Mouse (Mus musculus) limb, embryonic 14.5 days (tissue): Measurements from ENCODE around the gene Ranbp10. TPM values are rescaled to one million over a fixed set of nuclear protein-coding genes. Genes with fewer than 3 reads are reported as not detected.

Experiments used
- ATAC-seq: fragments of 200-750 bp; cut with Nextera tagmentation; 2 replicates; pipeline ENCODE4 v1.8.0; 2017; ENCODE audit warnings: low read depth, moderate number of reproducible peaks, moderate TSS enrichment; ENCODE audit not compliant: low FRiP score
- DNase-seq: peaks from one replicate; pipeline ENCODE4 v3.0.0-alpha.2; 2015; ENCODE audit warnings: low spot score
- H3K27ac ChIP-seq: fragments of 300-500 bp; sonication (generic); replicated peaks from 2 replicates; pipeline ENCODE4 v1.5.1; 2014; ENCODE audit warnings: low read depth, mild to moderate bottlenecking, low read length, moderate library complexity, mixed read lengths
- H3K27me3 ChIP-seq: fragments of 300-500 bp; sonication (generic); 2 replicates; pipeline ENCODE4 v1.6.1; 2014; ENCODE audit warnings: low read length, mixed read lengths; ENCODE audit not compliant: control insufficient read depth, insufficient read depth
- H3K36me3 ChIP-seq: fragments of 300-500 bp; sonication (generic); 2 replicates; pipeline ENCODE4 v1.6.1; 2014; ENCODE audit warnings: mild to moderate bottlenecking, low read length, moderate library complexity, mixed read lengths; ENCODE audit not compliant: control insufficient read depth, insufficient read depth
- H3K4me1 ChIP-seq: fragments of 300-500 bp; sonication (generic); 2 replicates; pipeline ENCODE4 v1.6.1; 2014; ENCODE audit warnings: antibody characterized with exemption, low read length, mixed read lengths; ENCODE audit not compliant: control insufficient read depth, insufficient read depth
- H3K4me2 ChIP-seq: fragments of 300-500 bp; sonication (generic); replicated peaks from 2 replicates; pipeline ENCODE4 v1.6.1; 2014; ENCODE audit warnings: low read depth, mild to moderate bottlenecking, low read length, moderate library complexity; ENCODE audit not compliant: severe bottlenecking
- H3K4me3 ChIP-seq: fragments of 300-500 bp; sonication (generic); replicated peaks from 2 replicates; pipeline ENCODE4 v1.5.1; 2014; ENCODE audit warnings: low read length
- H3K9ac ChIP-seq: fragments of 300-500 bp; sonication (generic); 2 replicates; pipeline ENCODE4 v1.6.1; 2014; ENCODE audit warnings: mild to moderate bottlenecking, low read depth, low read length, moderate library complexity; ENCODE audit not compliant: severe bottlenecking
- H3K9me3 ChIP-seq: fragments of 300-500 bp; sonication (generic); 2 replicates; pipeline ENCODE4 v1.6.1; 2016; ENCODE audit warnings: low read length; ENCODE audit not compliant: control insufficient read depth
- POLR2A ChIP-seq: fragments of 200-500 bp; IDR thresholded peaks from 2 replicates; pipeline ENCODE4 v1.8.0; 2012; ENCODE audit warnings: inconsistent platforms, mild to moderate bottlenecking, moderate library complexity, borderline replicate concordance; ENCODE audit not compliant: insufficient read depth, insufficient read length; ENCODE audit errors: extremely low read depth
- WGBS: fragments of 180-500 bp; shearing (Covaris S2); extraction: QIAGEN DNeasy Blood & Tissue Kit; methylation state at CpG from one replicate; pipeline ENCODE4 v1.1.7; 2014; 5-methylcytosine and 5-hydroxymethylcytosine counted together
- polyA plus RNA-seq, 2 experiments: library from polyadenylated mRNA; depleted of rRNA in 1 of 2; stranded (reverse) in 1 of 2; unstranded in 1 of 2; fragments of >200 nt; fragmentation: Nextera tagmentation in 1 of 2; extraction: Ambion mirVana in 1 of 2; gene quantifications; 2 replicates each; pipeline versions ENCODE4 v1.2.1 to v1.2.3; 2012 to 2014

Ranbp10 gene
- polyA plus RNA-seq, 2 experiments = 12.2 to 31.3 TPM

- Histone ChIP-seq H3K4me2 (peak within 1 kb of the TSS; percentile 96), H3K36me3 (0 out of 2 replicates have a peak, but pooled peaks cover 5% of the 10 kb centered on the region), H3K4me1 (peaks cover 32% of the 10 kb centered on the region), H3K27ac (peak within 1 kb of the TSS; percentile 85), H3K9me3 (no peaks in the 10 kb centered on the region), H3K27me3 (no peaks in the 10 kb centered on the region), H3K4me3 (peak within 1 kb of the TSS; percentile 79), H3K9ac (peak within 1 kb of the TSS; percentile 78)
- DNase-seq (peak; percentile 97), ATAC-seq (peak; percentile 92)
- 1% methylated on average over 42 of the region's 43 CpGs for WGBS
- TF ChIP-seq POLR2A = peak; percentile 66; the same call in 1 of the 2 replicates
Observed at GRCm38 (mm10) chr8:105854715-105855216, 27.6 kb upstream of the Ranbp10 start, which contains the start of gene Thap11. Thap11 (plus strand) TSS chr8:105855132.

- 23% methylated on average over 8 of the region's 8 CpGs for WGBS
- H3K27me3 ChIP-seq = no peaks in the 10 kb centered on the region
- no peak for TF ChIP-seq POLR2A
- H3K9me3 ChIP-seq = no peaks in the 10 kb centered on the region
- peak overlapping the region; percentile 78 for H3K9ac ChIP-seq
- H3K4me3 ChIP-seq = peak overlapping the region; percentile 79
- H3K36me3 ChIP-seq = peaks cover 5% of the 10 kb centered on the region
- ATAC-seq = no peak
- no peak for DNase-seq
- H3K4me1 ChIP-seq = peaks cover 27% of the 10 kb centered on the region
- no peak overlapping the region for H3K27ac ChIP-seq
- peak overlapping the region; percentile 37 for H3K4me2 ChIP-seq
Observed at GRCm38 (mm10) chr8:105854303-105854702, 27.2 kb upstream of the Ranbp10 start.

GRCm38 (mm10) chr8:105853178-105853577 is 26.0 kb upstream of the Ranbp10 start, which contains the start of gene Cenpt:
Cenpt (minus strand) TSS chr8:105853278.
- ATAC-seq = no peak
- no peak within 1 kb of the TSS for H3K4me2 ChIP-seq
- no peaks in the 10 kb centered on the region for H3K9me3 ChIP-seq
- H3K9ac ChIP-seq = no peak within 1 kb of the TSS
- TF ChIP-seq POLR2A = no peak
- no peaks in the 10 kb centered on the region for H3K27me3 ChIP-seq
- H3K4me1 ChIP-seq = peaks cover 26% of the 10 kb centered on the region
- H3K4me3 ChIP-seq = no peak within 1 kb of the TSS; the same call in none of the 2 replicates
- H3K27ac ChIP-seq = no peak within 1 kb of the TSS
- WGBS = 92% methylated on average over 3 of the region's 3 CpGs
- peaks cover 16% of the 10 kb centered on the region for H3K36me3 ChIP-seq
- DNase-seq = no peak

DNA sequence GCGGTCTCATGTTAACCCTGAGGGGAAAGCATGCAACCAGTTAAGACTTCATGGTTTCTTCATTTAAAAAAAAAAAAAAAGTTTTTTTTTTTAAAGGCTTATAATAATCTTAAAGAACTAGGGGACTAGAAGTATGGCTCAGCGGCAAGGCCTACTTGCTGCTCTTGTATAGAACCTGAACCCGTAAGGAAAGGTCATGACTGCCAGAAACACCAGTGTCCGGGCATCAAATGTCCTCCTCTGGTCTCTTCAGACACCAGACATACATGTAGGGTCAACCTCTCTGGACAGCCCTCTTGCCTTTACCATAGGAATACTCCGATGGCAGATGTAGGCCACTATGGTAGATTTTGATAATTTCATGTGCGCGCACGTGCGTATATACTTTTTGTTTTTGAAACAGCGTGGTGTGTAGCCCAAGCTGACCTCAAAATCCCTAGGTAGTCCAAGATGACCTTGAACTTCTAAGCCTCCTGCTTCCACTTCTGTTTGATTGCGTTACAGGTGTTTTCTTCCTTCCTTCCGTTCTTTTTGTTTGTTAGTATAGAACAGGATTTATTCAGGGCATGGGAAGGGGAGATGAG is 25.1 kb upstream of the Ranbp10 start:
- ATAC-seq (no peak), DNase-seq (no peak)
- peaks cover 20% of the 10 kb centered on the region for H3K36me3 ChIP-seq
- no peak overlapping the region; the same call in 1 of the 2 replicates for H3K4me2 ChIP-seq
- 80% methylated on average over 12 of the region's 12 CpGs for WGBS
- H3K27me3 ChIP-seq = no peaks in the 10 kb centered on the region
- H3K27ac ChIP-seq = peak overlapping the region; percentile 66; the same call in 1 of the 2 replicates
- TF ChIP-seq POLR2A = no peak
- H3K9me3 ChIP-seq = no peaks in the 10 kb centered on the region
- H3K4me1 ChIP-seq = peaks cover 19% of the 10 kb centered on the region
- no peak overlapping the region for H3K9ac ChIP-seq
- peak overlapping the region; percentile 70 for H3K4me3 ChIP-seq

- Histone ChIP-seq H3K27me3 (no peaks in the 10 kb centered on the region), H3K4me2 (peak overlapping the region; percentile 69), H3K27ac (peak overlapping the region; percentile 66), H3K4me3 (peak overlapping the region; percentile 70), H3K4me1 (peaks cover 13% of the 10 kb centered on the region), H3K9ac (peak overlapping the region; percentile 71), H3K36me3 (peaks cover 26% of the 10 kb centered on the region), H3K9me3 (no peaks in the 10 kb centered on the region)
- DNase-seq = peak; percentile 97
- peak; percentile 85 for ATAC-seq
- under 1% methylated on average over 34 of the region's 34 CpGs for WGBS
- TF ChIP-seq POLR2A = peak; percentile 97; the same call in 1 of the 2 replicates
Observed at GRCm38 (mm10) chr8:105851651-105852143, 24.5 kb upstream of the Ranbp10 start.
